Mouse (Mus musculus): Measurements from ENCODE around the gene Cyp2c23. TPM values are rescaled to one million over a fixed set of nuclear protein-coding genes. Genes with fewer than 3 reads are reported as not detected.

Cyp2c23 gene
- total and polyA plus RNA-seq, 3 experiments = 0.11 TPM; not detected in 2

DNA sequence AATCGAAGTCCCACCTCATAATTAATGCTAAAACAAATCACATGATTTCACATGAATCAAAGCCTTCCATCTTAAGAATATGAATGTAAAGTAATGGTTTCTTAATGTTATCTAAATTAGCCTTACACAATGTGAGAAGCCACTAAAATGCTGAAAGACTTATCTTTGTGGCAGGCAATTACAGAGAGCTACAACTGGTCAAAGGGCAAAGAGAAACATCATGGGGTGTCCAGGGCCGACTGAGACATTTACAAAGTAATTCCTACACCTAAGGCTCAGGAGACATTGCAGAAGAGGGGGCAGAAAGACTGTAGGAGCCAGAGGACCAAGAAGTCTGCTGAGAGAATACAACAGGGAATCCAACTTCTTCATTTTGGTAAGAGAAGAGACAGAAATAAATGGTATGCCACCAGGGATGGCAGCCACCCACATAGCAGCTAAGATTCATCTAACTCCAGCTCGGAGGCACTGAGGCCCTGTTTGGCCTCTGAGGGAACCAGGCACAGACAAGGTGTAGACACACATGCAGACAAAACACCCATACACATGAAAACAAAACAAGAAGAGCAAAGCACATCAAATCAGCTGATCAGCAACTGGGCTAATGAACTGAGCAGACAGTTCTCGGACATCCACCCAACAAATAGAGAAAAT is 26.3 kb upstream of the Cyp2c23 start:
- no peak for TF ChIP-seq GATA2 (IDR thresholded peaks at IDR 0.05; ENCODE audit: borderline replicate concordance, low read depth, low read length)
- TF ChIP-seq CTCF (IDR thresholded peaks at IDR 0.05; ENCODE audit: low read depth, low read length) = no peak
- TF ChIP-seq POLR2AphosphoS5 (IDR thresholded peaks at IDR 0.05; ENCODE audit: insufficient replicate concordance, low read depth, low read length) = no peak
- TF ChIP-seq GATA1 (IDR thresholded peaks at IDR 0.05; ENCODE audit: borderline replicate concordance, low read length) = no peak
- TF ChIP-seq TAL1 (conservative IDR thresholded peaks at IDR 0.05; ENCODE audit: low read depth, low read length) = no peak
- H3K4me3 ChIP-seq (ENCODE audit: low read depth, low read length) = no peak overlapping the region
- no peaks in the 10 kb centered on the region for H3K9me3 ChIP-seq (replicated peaks)
- H3K36me3 ChIP-seq (replicated peaks) = peaks cover 61% of the 10 kb centered on the region
- H3K4me1 ChIP-seq (ENCODE audit: insufficient read depth, low read depth, low read length) = no peaks in the 10 kb centered on the region; the same call in 1 of the 2 replicates
- H3K27me3 ChIP-seq (ENCODE audit: insufficient read depth, low read length) = no peaks in the 10 kb centered on the region
- DNase-seq (ENCODE audit: low spot score) = no peak
- no peak for ATAC-seq (ENCODE audit: extremely low read depth, insufficient number of reproducible peaks, low FRiP score, poor library complexity, severe bottlenecking)

DNA sequence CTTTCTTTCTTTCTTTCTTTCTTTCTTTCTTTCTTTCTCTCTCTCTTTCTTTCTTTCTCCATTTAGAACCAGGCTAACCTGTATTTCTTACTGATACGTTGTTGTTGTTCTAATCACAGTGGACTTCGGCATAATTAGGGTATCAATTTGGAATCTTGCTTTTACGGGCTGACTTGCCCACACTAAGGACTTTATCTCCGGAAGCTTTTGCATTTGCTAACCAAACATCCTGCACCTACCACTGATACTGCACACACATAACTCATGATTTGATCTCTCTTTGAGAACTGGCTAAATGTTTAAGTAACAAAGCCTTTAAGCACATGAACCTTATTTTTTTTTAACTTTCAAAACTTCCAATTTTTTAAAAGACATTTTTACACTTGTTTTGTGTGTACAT is 21.4 kb upstream of the Cyp2c23 start:
- no peaks in the 10 kb centered on the region for H3K9me3 ChIP-seq (replicated peaks)
- no peaks in the 10 kb centered on the region; the same call in 1 of the 2 replicates for H3K4me1 ChIP-seq (ENCODE audit: insufficient read depth, low read depth, low read length)
- TF ChIP-seq POLR2AphosphoS5 (IDR thresholded peaks at IDR 0.05; ENCODE audit: insufficient replicate concordance, low read depth, low read length) (no peak), CTCF (IDR thresholded peaks at IDR 0.05; ENCODE audit: low read depth, low read length) (no peak), TAL1 (conservative IDR thresholded peaks at IDR 0.05; ENCODE audit: low read depth, low read length) (no peak), GATA1 (IDR thresholded peaks at IDR 0.05; ENCODE audit: borderline replicate concordance, low read length) (no peak), GATA2 (IDR thresholded peaks at IDR 0.05; ENCODE audit: borderline replicate concordance, low read depth, low read length) (no peak)
- no peak overlapping the region for H3K4me3 ChIP-seq (ENCODE audit: low read depth, low read length)
- DNase-seq (ENCODE audit: low spot score) (no peak), ATAC-seq (ENCODE audit: extremely low read depth, insufficient number of reproducible peaks, low FRiP score, poor library complexity, severe bottlenecking) (no peak)
- no peaks in the 10 kb centered on the region for H3K27me3 ChIP-seq (ENCODE audit: insufficient read depth, low read length)
- peaks cover 54% of the 10 kb centered on the region for H3K36me3 ChIP-seq (replicated peaks)

GRCm38 (mm10) chr19:44049282-44049681 is 20.3 kb upstream of the Cyp2c23 start:
- TF ChIP-seq GATA2 (IDR thresholded peaks at IDR 0.05; ENCODE audit: borderline replicate concordance, low read depth, low read length) (no peak), GATA1 (IDR thresholded peaks at IDR 0.05; ENCODE audit: borderline replicate concordance, low read length) (no peak), CTCF (IDR thresholded peaks at IDR 0.05; ENCODE audit: low read depth, low read length) (no peak), TAL1 (conservative IDR thresholded peaks at IDR 0.05; ENCODE audit: low read depth, low read length) (no peak), POLR2AphosphoS5 (IDR thresholded peaks at IDR 0.05; ENCODE audit: insufficient replicate concordance, low read depth, low read length) (no peak)
- Histone ChIP-seq H3K27me3 (ENCODE audit: insufficient read depth, low read length) (no peaks in the 10 kb centered on the region), H3K36me3 (replicated peaks) (peaks cover 60% of the 10 kb centered on the region), H3K4me1 (ENCODE audit: insufficient read depth, low read depth, low read length) (no peaks in the 10 kb centered on the region; the same call in 1 of the 2 replicates), H3K9me3 (replicated peaks) (no peaks in the 10 kb centered on the region), H3K4me3 (ENCODE audit: low read depth, low read length) (no peak overlapping the region)
- DNase-seq (ENCODE audit: low spot score) (no peak), ATAC-seq (ENCODE audit: extremely low read depth, insufficient number of reproducible peaks, low FRiP score, poor library complexity, severe bottlenecking) (no peak)

- Histone ChIP-seq H3K4me1 (ENCODE audit: insufficient read depth, low read depth, low read length) (no peaks in the 10 kb centered on the region; the same call in 1 of the 2 replicates), H3K27me3 (ENCODE audit: insufficient read depth, low read length) (no peaks in the 10 kb centered on the region), H3K4me3 (ENCODE audit: low read depth, low read length) (no peak overlapping the region), H3K36me3 (replicated peaks) (peaks cover 52% of the 10 kb centered on the region), H3K9me3 (replicated peaks) (no peaks in the 10 kb centered on the region)
- ATAC-seq (ENCODE audit: extremely low read depth, insufficient number of reproducible peaks, low FRiP score, poor library complexity, severe bottlenecking) = no peak
- TF ChIP-seq TAL1 (conservative IDR thresholded peaks at IDR 0.05; ENCODE audit: low read depth, low read length) = no peak
- no peak for TF ChIP-seq CTCF (IDR thresholded peaks at IDR 0.05; ENCODE audit: low read depth, low read length)
- TF ChIP-seq POLR2AphosphoS5 (IDR thresholded peaks at IDR 0.05; ENCODE audit: insufficient replicate concordance, low read depth, low read length) = no peak
- no peak for TF ChIP-seq GATA2 (IDR thresholded peaks at IDR 0.05; ENCODE audit: borderline replicate concordance, low read depth, low read length)
- no peak for TF ChIP-seq GATA1 (IDR thresholded peaks at IDR 0.05; ENCODE audit: borderline replicate concordance, low read length)
- DNase-seq (ENCODE audit: low spot score) = no peak
These were observed 16.8 kb upstream of the Cyp2c23 start for GRCm38 (mm10) chr19:44045847-44046246.

DNA sequence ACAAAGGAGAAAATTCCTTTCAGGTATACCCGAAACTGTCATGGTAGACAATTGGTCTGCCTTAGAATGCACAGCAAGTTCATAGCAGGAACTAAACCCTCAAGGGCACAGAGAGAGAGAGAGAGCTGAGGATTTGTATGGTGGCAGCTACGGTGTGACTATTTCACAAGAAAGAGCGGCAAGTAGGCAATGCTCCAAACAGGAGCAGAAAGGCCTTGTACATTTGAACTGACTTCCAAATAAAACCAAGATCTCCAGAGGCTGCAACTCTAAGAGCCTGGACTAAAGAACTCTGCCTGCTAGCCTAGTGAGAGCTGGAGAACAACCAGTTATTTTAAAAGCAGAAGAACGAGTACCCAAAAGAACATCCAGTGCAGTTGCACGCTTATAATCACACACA is 13.1 kb upstream of the Cyp2c23 start:
- ATAC-seq (ENCODE audit: extremely low read depth, insufficient number of reproducible peaks, low FRiP score, poor library complexity, severe bottlenecking) (no peak), DNase-seq (ENCODE audit: low spot score) (no peak)
- H3K9me3 ChIP-seq (replicated peaks) = no peaks in the 10 kb centered on the region
- no peaks in the 10 kb centered on the region for H3K4me1 ChIP-seq (ENCODE audit: insufficient read depth, low read depth, low read length)
- H3K27me3 ChIP-seq (ENCODE audit: insufficient read depth, low read length) = no peaks in the 10 kb centered on the region
- no peak overlapping the region for H3K4me3 ChIP-seq (ENCODE audit: low read depth, low read length)
- TF ChIP-seq CTCF (IDR thresholded peaks at IDR 0.05; ENCODE audit: low read depth, low read length) (no peak), TAL1 (conservative IDR thresholded peaks at IDR 0.05; ENCODE audit: low read depth, low read length) (no peak), POLR2AphosphoS5 (IDR thresholded peaks at IDR 0.05; ENCODE audit: insufficient replicate concordance, low read depth, low read length) (no peak), GATA1 (IDR thresholded peaks at IDR 0.05; ENCODE audit: borderline replicate concordance, low read length) (no peak), GATA2 (IDR thresholded peaks at IDR 0.05; ENCODE audit: borderline replicate concordance, low read depth, low read length) (no peak)
- H3K36me3 ChIP-seq (replicated peaks) = peaks cover 72% of the 10 kb centered on the region

DNA sequence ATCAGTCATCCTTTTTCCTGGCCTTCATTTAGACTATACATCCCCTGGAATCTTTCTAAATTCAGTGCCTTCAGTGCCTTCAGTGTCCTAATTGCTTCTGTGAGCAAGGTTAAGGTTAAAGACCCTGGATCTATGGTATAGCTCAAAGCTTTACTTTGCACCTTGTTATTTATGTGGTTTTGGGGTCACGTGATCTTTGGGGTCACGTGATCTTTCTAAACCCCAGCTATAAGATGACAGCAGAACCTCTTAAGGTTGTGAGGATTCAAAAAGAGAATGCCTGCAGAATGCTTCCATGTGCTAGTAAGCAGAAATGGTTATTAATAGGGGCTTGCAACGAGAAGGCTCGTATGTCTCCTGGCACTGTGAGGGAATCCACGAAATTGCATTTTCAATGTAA is 4.4 kb upstream of the Cyp2c23 start:
- TF ChIP-seq GATA2 (IDR thresholded peaks at IDR 0.05; ENCODE audit: borderline replicate concordance, low read depth, low read length) (no peak), POLR2AphosphoS5 (IDR thresholded peaks at IDR 0.05; ENCODE audit: insufficient replicate concordance, low read depth, low read length) (no peak)
- H3K4me1 ChIP-seq (ENCODE audit: insufficient read depth, low read depth, low read length) = no peaks in the 10 kb centered on the region
- H3K36me3 ChIP-seq (replicated peaks) = peaks cover 42% of the 10 kb centered on the region
- H3K9me3 ChIP-seq (replicated peaks) = no peaks in the 10 kb centered on the region
- DNase-seq (ENCODE audit: low spot score) (no peak), ATAC-seq (ENCODE audit: extremely low read depth, insufficient number of reproducible peaks, low FRiP score, poor library complexity, severe bottlenecking) (no peak)
- H3K4me3 ChIP-seq (ENCODE audit: low read depth, low read length) = no peak overlapping the region
- no peaks in the 10 kb centered on the region for H3K27me3 ChIP-seq (ENCODE audit: insufficient read depth, low read length)
